Mouse (Mus musculus): ENCODE measurements around the gene Srek1ip1.

Srek1ip1 gene

DNA sequence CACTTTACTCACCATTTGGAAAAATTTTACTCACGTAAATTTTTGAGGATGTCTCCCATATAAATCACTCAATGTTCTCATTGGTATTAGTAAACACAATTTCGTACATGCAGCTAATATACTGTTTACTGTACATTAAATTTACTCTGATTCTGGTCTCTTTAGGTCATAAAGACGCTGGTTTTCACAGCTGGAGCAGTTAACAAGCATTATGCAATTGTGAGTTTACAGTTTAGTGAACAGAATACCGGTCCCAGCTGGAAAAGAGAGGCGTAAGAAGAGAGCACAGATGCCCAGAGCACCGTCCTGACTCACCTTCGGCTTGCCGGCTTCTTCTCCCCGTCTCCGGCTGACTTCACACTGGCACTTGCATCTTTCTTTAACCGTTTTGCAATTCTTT is at the start of gene Srek1ip1:
Gene Srek1ip1, plus strand, starts transcription at position 301 of the 400 bp plus-strand sequence.
- no peak for DNase-seq (ENCODE audit: extremely low spot score)

DNA sequence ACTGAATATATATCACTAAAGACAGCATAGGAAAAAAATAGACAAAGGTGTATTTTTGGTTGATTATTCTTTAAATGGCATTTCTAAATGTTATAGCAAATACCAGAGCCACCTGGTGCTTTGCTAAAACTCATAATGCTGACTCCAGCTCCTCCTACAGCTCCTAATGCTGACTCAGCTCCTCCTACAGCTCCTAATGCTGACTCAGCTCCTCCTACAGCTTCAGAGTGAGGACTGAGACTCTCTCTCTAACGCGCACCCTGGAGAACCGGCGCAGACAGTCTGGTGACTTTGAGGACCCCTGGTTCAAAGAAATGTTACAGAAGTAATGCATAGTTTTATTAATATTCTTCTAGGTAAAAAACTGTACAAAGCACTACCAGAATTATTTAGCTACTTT is 49.4 kb upstream of the Srek1ip1 start:
- DNase-seq (ENCODE audit: extremely low spot score) = no peak

GRCm38 (mm10) chr13:104747032-104747431 is 45.3 kb upstream of the Srek1ip1 start:
- DNase-seq (ENCODE audit: extremely low spot score) = no peak

DNA sequence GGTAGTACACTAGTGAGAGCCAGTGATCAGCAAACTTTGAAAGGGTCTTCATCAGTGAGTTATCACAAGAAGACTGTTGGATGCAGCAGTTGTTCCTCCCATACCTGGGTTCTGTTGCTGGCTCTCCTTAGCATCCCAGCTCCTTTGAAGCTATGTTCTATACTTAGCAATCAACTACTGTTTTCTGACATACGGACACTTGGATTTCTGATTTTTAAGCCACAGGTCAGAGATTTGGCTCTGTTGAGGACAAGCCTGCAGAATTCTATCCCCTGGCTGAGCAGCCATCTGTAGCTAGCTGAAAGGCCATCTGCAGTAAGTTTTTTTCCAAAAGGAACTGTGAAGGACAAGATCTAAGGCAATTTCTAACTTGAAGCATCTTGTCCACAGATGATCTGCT is 32.9 kb upstream of the Srek1ip1 start:
- no peak for DNase-seq (ENCODE audit: extremely low spot score)

DNA sequence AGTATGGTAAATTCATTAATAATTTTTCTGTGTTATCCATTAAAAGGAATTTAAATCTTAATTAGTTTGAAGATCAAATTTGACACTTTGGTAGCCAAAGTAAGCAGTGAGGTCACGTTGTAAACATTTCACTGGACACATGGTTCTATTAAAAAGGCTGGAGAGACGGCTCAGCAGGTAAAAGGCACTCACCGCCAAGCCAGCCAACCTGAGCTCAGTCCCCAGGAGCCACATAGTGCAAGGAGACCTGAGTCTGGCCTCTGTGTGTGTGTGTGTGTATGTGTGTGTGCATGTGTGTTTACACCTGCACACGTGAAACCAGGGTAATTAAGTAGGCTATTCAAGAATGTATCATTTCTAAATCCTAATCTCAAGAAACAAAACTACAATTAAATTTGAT is 29.9 kb upstream of the Srek1ip1 start:
- DNase-seq (ENCODE audit: extremely low spot score) = no peak

DNA sequence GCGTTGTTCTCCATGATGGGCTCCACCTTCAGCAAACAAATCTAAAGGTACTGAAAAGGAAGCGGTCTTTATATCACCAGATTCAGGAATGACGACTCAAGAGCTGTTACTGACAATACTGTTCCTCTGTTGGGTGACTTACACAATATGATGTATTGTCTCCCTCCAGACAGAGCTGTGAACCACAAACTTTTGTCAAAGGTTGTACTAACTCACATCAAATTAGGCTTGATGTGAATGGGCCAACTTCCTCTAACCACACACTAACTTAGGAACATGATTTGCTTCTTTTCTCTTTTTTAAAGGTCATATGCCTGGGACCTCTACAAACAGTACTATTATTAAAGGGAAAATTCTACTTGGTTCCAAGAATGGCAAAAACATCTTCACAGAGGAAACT is 29.1 kb upstream of the Srek1ip1 start:
- no peak for DNase-seq (ENCODE audit: extremely low spot score)

GRCm38 (mm10) chr13:104779104-104779670 is 13.1 kb upstream of the Srek1ip1 start:
- no peak for DNase-seq (ENCODE audit: extremely low spot score)

GRCm38 (mm10) chr13:104787260-104787659 is 5.0 kb upstream of the Srek1ip1 start:
- no peak for DNase-seq (ENCODE audit: extremely low spot score)

DNA sequence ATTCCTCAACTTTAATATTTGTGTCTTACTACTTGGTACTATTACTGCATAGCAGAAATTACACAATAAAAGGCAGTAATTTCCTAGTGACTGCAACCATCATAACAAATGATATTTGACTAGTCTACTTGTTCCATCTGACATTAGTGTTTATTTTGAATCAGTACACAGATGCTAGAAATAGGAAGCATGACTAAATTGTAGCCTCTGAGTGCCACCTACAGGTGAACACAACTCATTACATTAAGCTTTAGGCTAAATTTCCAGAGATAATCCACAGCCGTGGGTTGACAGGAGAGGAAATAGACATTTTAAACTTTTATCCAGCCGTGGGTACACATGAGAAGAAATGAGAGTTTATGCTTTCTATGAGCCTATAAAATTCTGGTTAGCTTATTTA is 2.6 kb upstream of the Srek1ip1 start:
- DNase-seq (ENCODE audit: extremely low spot score) = peak; percentile 25

DNA sequence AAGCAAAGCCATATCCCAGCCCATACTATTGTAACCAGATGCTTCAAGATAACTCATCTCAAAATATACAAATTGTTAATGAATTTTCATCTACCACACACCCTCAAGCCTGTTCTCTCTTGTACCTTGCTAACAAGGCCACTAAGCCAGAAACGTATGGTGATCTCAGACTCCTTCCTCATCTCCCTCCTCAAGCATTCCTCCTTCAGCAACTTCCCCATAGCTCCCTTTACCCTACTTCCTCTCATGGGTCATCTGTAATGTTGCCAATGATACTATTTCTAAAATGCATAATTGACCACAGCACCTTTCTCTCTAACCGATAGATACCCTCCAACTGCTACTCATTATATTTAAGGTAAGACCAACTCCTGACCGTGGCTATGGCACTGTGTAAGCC is 2.1 kb downstream of the Srek1ip1 start:
- no peak for DNase-seq (ENCODE audit: extremely low spot score)

DNA sequence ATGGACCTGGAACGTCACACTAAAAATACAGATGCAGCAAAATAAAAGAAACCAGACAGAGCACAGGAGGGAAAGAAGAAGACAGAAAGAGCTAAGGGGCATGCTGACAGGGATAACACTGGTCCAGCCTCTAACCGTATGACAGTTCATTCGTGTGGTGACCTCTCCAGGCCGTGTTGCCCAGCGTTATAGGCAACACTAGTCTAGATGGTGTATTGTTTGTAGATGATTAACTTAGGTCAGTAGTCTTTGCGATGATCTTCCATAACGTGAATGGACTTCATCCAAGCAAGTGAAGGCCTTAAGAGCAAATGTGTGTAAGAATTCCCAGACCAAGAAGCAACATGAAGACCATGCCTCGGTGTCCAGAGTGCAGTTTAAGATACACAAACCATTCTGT is 6.8 kb downstream of the Srek1ip1 start:
- DNase-seq (ENCODE audit: extremely low spot score) = no peak

DNA sequence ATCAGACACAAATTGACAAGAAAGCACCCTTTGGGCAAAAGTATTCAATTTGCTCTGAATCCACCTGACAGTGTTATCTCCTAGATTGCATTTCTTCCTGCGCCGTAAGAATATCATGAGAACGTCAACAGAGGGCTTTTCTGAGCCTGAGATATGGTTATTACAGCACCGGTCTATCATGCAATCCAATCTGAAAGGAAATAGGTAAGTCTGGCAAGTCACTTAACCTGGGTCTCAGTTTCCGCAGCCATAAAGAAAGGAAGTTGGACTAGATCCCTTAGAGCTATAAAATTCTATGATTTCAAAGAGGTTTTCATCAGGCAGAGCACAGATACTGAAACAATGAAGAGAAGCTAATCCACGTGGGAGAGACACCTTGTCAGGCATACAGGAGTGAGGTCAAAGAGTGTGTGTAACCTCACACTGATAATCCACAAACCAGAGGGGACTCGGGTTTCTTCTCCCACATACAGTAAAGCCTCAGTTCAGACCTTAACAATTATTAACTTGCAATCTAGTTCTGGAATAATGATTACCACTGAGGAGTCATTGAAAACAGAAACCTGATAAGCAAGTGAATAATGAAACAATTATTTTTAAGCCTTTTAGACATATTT is 7.4 kb downstream of the Srek1ip1 start:
- no peak for DNase-seq (ENCODE audit: extremely low spot score)

DNA sequence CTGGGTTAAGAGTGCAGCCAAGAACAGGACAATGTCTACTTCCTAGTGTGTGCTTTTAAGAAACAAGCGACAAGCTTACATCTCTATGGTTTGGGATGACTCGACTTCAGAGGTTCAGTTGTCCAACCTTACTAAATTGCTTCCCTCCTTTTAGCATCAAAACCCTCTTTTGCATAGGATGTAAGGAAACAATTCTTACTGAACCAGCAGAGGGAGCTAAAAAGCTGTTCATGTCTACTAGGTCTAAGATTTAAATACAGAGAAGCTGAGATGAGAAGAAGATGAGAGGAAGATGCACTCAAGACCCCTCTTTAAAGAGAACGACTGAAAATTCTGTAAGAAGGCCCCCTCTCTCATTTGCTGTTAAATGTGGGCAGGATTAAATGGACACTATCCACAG is 13.4 kb downstream of the Srek1ip1 start:
- DNase-seq (ENCODE audit: extremely low spot score) = peak; percentile 17

DNA sequence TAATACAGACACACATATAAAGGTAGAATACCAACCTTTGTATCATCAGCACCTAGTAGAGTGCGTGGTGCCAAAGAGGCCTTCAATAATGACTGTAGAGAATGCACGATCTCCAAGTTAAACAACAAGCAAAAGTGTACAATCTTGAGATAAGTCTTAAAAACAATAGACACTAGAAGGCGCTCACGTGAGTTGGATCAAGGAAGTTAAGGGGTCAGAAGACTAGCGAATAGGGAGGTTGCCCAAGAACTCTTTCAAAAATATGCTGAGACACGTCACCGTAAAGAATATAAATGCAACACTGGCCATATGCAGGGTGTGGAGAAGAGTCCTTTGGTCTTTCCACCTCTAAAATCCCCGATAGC is 24.0 kb downstream of the Srek1ip1 start:
- no peak for DNase-seq (ENCODE audit: extremely low spot score)

DNA sequence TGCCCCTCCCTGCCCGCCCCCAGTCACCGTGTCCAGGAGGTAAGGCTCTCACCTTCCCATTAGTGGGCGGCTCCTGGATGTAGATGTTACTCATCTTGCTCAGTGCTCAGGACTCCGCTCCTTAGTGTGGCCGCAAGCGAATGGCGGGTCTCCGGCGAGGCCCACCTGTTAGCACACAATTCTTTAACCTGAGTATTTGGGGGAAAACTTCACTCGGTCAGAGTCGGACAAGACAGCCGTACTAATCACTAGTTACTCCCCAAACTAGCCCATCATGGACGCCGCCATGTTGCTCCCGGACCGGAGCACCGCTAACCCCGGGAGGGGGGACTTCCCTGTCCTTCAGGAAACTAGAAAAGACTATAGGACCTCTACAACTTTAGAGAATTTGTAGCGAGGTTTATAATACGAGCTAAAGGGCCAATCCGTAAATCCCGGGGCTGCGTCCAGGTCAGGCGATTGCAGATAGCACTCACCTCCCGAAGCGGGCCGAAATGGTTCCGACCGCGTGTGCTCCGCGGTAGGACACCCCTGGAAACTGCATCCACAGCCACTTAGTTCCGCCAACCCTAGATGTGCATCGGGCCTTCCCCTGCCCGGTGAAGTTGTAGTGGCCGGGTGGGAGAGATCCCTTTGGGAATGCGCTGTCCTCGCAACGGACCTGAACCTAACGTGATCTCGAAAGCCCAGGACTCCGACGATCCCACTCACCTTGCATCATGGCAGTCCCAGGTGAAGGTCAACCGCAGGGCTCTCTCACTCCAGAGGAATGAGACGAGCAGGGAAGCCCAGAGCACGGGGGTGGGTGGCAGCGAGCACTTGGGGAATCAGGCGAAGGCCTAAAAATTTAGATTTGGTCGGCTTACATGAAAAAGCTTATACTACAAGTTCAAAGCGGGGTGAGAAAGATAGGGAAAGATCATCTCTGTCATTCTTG is 24.6 kb downstream of the Srek1ip1 start, which contains the start of gene Cwc27:
Gene Cwc27, minus strand, starts transcription at position 508 of the 937 bp plus-strand sequence.
- DNase-seq (ENCODE audit: extremely low spot score) = peak; percentile 88

GRCm38 (mm10) chr13:104817696-104818095 is 25.4 kb downstream of the Srek1ip1 start:
- DNase-seq (ENCODE audit: extremely low spot score) = no peak

DNA sequence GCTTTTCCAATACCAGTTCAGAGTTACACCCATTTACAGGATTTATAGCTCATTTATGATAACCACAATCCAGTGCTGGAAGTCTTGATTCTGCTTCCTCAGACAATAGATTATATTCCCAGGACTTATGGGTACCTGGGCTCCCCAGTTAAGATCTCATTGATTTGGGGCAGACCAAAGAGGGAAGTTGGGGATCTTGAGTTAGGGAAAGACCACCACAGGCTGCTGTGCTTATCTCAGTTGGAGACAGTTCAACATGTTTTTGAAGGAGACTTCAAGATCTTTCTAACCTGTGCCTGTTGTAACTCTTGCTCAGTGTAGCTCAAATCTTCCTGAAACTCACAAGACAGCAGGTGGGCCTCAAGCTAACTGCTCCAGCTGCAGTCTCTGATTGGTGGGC is 28.9 kb downstream of the Srek1ip1 start:
- DNase-seq (ENCODE audit: extremely low spot score) = no peak

DNA sequence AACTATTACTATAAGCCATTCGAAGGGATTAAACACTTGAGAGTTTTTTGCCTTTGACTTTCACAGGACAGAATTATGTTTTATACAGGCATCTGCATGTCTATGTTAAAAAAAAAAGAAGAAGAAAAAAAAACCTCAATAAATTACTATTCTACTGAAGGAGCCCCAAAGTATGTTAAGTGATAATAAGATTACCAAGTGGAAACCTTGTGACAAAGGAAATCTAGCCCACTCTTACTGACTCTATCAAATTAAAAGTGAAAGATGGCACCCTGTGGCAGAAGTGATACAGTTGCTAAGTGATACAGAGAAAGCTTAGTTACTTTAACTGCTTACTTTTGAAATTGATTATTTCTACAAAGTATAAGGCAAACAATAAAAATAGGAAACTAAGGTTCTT is 29.6 kb downstream of the Srek1ip1 start:
- DNase-seq (ENCODE audit: extremely low spot score) = no peak

DNA sequence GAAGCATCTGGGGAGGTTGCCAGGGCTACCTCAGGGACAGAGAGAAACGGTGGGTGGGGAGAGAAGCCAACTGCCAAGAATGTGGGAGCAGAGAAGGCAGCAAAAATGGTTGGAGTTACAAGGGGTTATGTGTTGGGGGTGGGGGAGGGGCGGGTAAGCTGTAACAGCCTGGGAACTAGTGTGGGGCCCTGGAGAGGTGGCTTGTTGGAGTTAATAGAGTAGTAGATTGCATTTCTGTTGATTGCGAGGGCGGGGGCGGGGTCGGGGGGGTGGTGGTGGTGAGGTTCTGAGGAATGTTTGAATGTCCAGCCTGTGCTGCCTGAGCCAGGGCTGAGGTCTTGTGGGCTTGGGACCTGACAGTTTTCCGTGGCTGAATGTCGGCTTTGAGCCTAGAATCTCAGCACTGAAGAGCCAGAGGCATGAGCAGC is 30.1 kb downstream of the Srek1ip1 start:
- DNase-seq (ENCODE audit: extremely low spot score) = peak; percentile 45

DNA sequence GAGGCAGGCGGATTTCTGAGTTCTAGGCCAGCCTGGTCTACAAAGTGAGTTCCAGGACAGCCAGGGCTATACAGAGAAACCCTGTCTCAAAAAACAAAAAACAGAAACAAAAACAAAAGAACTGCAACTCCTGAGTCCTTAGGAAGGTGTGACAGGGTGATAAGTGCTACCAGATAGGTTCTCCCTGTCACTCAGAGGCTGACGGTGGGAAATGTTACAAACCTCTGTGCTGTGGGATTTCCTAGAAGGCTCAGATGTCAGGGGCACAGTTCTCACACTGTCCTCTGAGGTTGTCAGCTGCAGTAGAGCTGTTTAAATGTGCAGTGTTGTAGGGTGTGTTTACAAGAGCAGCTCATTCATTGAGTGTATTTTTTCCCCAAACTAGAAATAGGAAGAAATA is 33.2 kb downstream of the Srek1ip1 start:
- no peak for DNase-seq (ENCODE audit: extremely low spot score)

DNA sequence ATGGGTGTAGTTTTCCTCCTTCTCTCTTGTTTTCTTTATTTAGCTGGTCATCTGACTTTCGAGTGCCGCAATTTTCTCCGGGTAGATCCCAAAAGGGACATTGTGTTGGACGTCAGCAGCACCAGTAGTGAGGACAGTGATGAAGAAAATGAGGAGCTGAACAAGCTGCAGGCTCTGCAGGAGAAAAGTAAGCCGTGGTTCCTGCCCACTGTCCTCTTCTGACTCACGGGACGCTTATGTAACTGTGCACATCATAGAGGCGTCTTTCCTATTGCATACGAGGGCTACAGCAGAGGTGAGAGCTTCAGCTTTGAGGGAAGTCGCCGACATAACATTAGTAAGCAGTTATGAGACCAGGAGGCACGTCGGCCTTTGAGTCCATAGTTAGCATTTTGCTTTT is 40.5 kb downstream of the Srek1ip1 start:
- no peak for DNase-seq (ENCODE audit: extremely low spot score)

DNA sequence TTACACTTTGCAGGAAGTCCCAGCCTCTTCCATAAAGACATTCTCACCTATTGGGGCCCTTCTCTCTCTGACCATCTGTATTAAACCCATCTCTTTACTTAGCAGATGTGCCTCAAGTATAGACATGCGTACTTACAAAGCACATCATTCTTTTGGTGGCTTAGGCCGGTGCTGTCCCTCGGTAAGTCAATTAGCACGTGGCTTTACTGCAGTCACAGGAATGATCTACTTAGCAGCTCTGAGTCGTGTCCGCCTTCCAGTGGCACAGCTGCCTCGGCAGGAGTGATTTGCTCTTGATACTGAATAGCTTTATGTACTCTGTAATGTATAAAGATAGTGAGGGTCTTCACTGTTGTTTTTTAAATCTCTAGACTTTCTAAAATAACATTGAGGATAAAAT is 45.3 kb downstream of the Srek1ip1 start:
- no peak for DNase-seq (ENCODE audit: extremely low spot score)

- DNase-seq (ENCODE audit: extremely low spot score) = no peak
Measured at GRCm38 (mm10) chr13:104841937-104842336, 49.7 kb downstream of the Srek1ip1 start.
